Mouse (Mus musculus): ENCODE data around the gene Cdk14. TPM values are rescaled to one million over a fixed set of nuclear protein-coding genes. Genes with fewer than 3 reads are reported as not detected.

Cdk14 gene
- total RNA-seq, 2 experiments from 2014 or later: 218 to 229 TPM

DNA sequence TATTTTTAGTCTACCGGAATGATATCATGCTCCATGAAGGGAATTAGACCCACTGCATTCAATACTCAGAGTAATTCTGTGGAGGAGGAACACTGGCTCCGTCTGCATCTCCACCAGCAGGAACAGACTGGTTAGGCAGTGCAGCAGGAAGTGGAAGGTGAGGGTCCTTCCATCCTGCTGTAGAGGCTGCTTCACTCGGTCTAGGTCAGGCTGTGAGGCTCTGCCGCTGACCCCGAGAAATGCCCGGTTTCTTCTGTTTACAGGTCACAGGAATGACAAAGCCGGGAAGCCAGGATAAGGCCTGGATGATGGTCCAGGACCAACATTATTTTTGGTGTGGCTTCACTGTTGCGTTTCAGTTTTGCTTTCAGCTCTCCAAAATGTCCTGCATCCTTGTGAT is 553.2 kb downstream of the Cdk14 start:
- DNase-seq (ENCODE audit: low spot score in 2 of 2): no peak

DNA sequence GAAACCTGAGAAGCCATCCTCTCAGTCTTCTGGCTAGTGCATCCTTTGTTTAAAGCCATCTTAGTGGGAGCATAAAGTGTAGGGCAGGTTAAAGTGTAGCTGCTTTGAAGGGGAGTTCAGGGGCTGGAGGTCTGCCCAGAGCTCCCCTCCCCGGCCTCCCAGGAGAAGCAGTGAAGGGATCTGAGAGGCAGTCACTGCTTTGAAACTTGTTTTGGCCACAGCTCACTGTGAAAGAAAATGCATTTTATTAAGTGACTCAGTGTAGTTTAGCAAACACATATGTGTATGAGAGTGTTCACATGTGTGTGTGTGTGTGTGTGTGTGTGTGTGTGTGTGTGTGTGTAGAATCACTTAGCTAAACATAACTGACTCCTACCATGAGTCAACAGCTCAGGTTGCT is 554.0 kb downstream of the Cdk14 start:
- DNase-seq (ENCODE audit: low spot score in 2 of 2): no peak

DNA sequence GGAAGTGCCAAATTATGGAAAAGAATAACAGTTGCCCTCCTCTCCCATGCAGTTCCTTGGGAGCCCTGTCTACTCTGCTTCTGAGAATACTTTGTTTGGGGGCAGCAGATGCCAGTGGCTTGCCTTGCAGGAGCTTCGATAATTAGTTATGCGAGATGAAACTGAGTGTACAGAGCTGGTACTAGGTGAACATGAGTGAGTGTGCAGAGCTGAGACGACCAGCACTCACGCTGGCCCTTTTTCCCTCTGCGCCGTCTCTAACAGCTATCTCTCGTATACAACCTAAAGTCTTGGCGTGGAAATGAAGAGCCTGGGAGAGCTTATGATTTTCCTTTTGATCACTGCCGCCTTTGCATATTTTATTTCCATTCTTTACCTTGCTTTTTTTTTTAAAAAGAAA is 558.5 kb downstream of the Cdk14 start:
- no peak for DNase-seq (ENCODE audit: low spot score in 2 of 2)

DNA sequence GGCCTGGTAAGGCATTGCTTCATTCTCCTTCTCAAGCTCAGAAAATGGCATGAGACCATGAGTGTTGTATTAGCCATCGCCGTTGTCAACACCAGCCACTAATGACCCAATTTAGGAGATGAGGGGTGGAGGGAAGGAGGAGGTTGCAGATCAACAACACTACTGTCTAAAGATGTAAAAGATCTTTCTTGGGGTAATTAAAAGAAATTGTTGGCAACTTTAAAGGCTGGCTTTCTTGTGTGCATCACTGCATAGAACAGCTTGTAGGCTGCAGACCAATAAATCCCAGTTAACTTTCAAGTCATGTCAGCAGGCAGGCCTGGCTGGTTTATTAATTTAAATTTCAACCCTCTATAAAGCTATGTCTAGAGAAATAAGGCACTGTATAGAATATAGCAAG is 559.0 kb downstream of the Cdk14 start:
- no peak for DNase-seq (ENCODE audit: low spot score in 2 of 2)

- no peak for DNase-seq (ENCODE audit: low spot score in 2 of 2)
Measured at GRCm38 (mm10) chr5:4858032-4858641, 562.0 kb downstream of the Cdk14 start.

- no peak for DNase-seq (ENCODE audit: low spot score in 2 of 2)
Measured at GRCm38 (mm10) chr5:4853503-4853902, 566.6 kb downstream of the Cdk14 start.

DNA sequence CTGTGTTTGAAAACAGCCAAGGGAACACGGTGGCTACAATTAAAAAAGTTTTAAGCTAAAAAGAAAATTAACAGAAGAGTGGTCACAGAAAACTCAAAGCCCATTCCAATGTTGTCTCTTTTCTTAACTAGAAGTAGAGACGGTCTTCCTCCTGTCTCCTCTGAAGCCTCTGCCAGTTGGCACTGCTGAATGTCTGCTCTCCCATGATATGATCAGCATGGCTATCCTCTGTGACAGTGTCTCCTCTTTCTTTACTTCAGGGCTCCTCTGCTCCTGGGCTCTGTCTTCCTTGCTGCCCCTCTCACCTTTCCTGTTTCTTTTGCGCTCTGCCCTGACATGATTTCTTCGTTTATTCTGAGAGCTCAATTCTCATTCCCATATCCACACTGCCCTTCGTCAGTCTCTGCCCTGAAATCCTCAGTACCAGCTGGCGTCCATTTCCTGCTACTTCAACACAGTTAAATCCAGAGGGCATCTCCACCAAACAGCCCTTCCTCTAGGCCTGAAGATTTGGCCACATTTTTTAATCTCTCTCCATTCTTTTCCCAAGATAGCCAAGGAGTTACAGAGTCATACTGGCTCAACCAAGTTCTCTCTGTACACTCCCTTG is 567.3 kb downstream of the Cdk14 start:
- no peak for DNase-seq (ENCODE audit: low spot score in 2 of 2)

DNA sequence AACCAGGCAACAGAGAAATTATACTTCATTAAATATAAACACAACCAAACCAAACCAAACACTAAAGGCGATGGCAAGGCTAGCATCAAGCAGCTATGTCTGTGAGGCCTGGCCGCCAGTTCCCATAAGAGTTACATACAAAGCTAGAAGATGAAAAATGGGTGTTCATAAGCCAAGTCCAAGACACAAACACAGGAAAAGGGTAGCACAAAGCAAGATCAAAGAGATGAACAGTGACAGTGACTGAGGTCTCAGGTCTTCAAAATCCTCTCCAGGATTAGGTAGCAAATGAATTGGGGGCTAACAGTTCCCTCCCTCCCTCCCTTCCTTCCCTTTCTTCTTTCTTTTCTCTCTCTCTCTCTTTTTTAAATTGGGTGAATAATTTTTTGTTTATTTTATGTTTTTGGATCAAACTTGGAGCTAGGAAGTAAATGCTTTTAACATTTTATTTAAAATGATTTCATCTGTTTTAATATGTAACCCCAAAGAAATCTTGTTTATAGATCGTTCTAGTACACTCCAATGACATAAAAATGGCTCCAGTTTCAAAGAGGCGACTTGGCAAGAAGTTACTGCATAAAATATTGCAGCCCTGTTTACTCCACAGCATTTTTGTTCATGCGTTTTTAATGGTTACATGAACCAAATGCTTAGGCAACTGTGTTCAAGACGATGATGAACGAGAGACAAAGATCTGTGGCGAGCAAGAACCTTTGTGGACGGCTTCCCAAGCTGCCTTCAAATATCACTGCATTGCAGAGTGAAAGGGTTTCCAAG is 568.0 kb downstream of the Cdk14 start:
- no peak for DNase-seq (ENCODE audit: low spot score in 2 of 2)

GRCm38 (mm10) chr5:4851245-4851933 is 568.7 kb downstream of the Cdk14 start:
- DNase-seq (ENCODE audit: low spot score in 2 of 2): peak in 1 of 2 experiments; percentile 84

DNA sequence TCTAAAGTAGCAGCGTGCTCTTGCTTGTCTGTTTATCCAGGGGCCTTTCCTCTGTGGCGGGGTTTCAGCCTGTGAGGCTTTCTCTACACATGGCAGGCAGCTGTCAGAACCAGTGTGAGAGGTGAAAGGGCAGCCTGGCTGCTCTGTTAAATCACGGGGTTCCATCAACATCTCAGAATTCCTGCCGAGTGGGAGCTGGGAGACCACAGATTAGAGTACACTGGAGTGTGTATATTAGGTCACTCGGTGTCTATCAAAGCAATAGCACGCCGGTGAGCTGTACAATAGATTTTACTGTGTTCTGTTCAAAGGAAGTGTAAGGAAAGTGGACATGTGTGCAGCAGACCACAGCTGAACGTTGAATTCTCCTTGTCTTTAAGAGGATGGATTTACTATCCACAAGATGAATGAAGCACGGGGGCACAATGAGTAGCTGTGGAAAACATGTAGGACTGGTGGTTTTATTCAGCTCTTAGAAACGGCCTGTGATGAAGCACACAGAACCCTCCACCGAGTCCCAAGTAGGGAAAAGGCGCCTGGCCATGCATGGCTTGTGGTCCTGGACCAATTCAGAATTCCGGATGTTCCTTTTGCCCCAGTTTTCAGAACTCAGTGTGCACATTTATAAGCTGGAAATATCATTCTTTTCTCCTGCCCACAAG is 585.2 kb downstream of the Cdk14 start:
- DNase-seq (ENCODE audit: low spot score in 2 of 2): no peak

DNA sequence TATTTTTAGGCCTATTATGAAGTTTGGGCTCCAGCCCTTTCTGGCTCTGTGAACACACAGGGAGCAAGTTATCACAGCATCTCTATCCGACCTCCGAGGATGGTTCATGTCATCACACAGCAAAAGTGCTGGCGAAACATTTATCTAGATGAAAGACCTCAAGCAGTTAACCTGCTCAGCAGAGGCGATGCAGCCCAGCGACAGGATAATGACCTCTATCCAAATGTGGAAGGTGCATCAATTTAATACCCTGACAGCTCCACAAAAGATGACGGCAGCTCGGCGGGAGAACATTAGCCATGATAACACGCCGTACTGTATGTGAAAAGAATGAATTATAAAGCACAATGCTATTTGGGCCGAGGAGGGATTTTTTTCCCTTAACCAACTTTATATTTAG is 586.2 kb downstream of the Cdk14 start:
- no peak for DNase-seq (ENCODE audit: low spot score in 2 of 2)

- no peak for DNase-seq (ENCODE audit: low spot score in 2 of 2)
Measured at GRCm38 (mm10) chr5:4826886-4827285, 593.2 kb downstream of the Cdk14 start.

DNA sequence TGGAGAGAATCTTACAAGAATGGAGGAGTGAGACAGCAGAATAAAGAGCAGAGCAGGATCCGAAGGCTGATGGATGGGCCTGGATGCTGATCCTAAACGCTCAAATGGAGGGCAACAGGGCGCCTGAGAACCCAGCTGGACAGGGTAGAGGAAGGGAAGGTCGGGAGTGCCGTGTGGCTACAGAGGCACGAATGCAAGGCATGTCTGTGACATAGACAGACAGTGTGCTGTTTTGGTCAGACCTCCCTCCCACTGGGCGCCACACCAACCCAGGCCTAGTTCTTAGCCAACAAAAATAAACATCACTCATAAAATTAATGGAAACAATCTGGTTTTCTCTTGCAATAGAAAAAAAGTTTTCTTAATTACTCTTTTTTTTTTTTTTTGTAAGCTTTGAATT is 594.2 kb downstream of the Cdk14 start:
- no peak for DNase-seq (ENCODE audit: low spot score in 2 of 2)

GRCm38 (mm10) chr5:4825076-4825475 is 595.0 kb downstream of the Cdk14 start:
- DNase-seq (ENCODE audit: low spot score in 2 of 2): no peak

DNA sequence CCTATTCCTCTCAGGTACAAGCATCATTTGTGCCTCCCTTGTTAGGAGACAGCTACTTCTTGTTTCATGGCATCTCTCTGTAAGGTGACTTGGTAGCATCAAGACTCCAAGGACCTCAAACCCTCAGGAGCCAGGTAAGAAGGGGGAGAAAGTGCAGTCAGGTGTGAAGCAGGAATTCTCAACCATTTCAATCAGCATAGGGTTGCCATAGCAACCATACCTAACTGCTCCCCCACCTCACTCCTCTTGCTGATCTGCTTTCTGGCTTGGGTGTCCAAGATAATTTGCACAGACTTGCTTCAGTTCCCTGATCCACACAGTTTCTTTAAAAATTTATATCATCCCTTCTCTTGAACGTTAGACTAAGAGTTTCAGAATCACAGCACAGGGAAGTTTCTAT is 595.9 kb downstream of the Cdk14 start:
- DNase-seq (ENCODE audit: low spot score in 2 of 2): no peak

- DNase-seq (ENCODE audit: low spot score in 2 of 2): peak in 1 of 2 experiments; percentile 61
Measured at GRCm38 (mm10) chr5:4822041-4822440, 598.1 kb downstream of the Cdk14 start.

DNA sequence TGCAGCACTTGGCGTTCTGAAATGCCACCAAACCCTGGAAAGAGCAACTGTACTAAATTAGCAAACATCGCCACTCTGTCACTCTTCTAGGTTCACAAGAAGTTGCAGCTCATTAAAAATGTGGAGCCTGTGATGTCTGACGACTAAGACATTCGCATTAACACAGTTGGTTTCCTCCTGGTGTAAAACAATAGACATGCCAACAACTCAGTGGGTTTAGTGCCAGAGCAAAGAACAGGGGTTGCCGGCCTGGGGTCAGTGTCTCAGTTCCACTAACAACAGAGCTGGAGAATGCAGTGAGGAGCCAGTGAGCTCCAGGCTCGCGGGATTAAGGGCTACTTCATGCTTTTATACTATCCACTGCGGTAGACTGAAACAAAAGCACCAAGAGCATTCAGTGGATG is 598.7 kb downstream of the Cdk14 start:
- DNase-seq (ENCODE audit: low spot score in 2 of 2): peak; percentile 33 to 46

DNA sequence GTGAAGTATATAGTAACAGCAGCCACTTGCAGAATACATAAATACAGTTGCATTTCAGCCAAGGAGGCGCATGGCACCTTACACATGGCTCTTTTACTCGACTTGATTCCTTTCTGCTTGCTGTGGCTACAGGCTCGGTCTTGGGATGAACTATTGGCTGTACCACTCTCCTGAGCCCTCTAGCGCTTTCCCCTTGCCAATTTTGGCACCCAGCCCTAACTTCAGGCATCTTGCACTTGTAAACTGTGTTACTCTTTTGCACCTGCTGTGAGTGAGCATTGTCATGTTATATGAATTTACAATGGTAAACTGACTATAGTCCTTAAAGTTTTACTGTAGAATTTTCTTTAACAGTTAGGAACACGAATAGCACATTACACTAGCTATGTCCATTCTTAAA is 603.1 kb downstream of the Cdk14 start:
- no peak for DNase-seq (ENCODE audit: low spot score in 2 of 2)

DNA sequence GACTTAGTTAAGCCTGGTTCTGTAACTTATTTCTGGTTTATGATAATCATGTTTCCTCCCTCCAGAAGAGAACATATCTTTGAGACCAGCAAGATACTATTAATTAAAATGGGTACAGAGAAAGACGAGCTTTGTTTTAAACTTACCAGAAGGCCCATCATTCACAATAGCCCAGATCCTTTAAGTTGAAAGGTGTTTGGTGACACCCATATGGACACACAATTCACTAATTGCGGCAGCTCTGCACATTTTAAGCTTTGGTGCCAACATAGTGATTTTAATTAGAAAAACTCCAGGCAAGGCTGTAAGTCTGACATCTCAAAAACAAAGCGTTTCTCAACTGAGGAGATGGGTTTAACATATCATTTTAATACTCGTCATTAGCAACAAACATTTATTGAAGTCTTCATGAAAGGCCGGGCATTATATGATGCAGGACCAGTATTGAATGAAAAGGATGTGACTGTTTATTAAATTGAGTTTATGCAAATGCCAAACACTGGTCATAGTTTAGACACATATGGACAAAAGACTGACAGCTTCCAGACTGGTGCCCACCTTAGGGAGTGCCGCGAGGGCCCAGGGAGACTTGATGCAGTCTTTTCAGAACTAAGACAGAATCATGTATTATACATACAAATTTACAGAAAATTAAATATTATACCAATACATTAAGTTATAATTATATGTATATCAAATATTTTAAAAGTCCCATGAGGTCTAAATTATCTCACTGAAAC is 605.5 kb downstream of the Cdk14 start:
- no peak for DNase-seq (ENCODE audit: low spot score in 2 of 2)

DNA sequence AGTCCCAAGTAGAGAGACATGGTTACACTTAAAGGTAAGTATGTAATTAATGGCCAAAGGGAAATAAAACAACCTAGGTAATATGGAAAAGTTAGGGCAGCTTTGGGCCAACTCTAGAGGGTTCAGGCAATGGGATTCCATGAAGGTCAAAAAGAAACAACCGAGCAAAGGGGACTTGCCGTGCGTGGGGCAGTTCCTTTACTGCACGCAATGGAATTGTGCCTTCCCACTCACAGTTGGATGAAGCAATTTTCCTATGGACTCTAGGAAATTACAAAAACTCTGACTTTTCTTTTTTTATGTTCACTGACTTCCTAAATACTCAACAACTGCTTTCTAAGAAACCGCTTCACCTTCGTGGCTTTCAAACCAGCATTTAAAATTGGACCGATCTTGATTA is 606.8 kb downstream of the Cdk14 start:
- DNase-seq (ENCODE audit: low spot score in 2 of 2): no peak

Data from layer of hippocampus, postnatal 14 days (tissue).